Mouse (Mus musculus): Measurements from ENCODE around the gene Ybey.

The Ybey gene

GRCm38 (mm10) chr10:76468203-76469162 is at the start of gene Ybey, which contains the start of gene Mcm3ap:
Gene Ybey, minus strand, starts transcription at chr10:76469114.
Gene Mcm3ap, plus strand, starts transcription at chr10:76468927.
- DNase-seq (ENCODE audit: low spot score in 2 of 2), result peak; percentile 84 to 87

- DNase-seq (ENCODE audit: low spot score in 2 of 2), result peak; percentile 73 to 90
Measured at GRCm38 (mm10) chr10:76512965-76513583, 44.2 kb upstream of the Ybey start.

DNA sequence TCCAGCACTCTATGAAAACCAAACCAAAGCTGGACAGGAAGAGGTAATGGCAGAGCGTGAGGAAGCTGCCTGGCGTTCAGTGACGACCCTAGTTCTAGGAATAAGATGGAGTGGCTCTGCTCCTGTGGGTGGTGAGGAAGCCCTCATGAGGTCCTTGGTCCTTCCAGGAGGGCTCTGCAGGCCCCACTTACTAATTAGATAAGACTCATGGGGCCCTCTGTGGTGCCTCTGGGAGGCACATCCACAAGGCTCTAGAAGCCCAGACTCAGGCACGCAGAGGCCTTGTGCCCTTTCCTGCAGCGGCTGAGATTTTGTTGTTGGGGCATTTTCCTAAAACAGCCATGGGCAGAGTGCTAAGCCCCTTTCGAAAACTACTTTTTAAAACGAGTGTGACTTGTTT is 37.0 kb upstream of the Ybey start:
- DNase-seq (ENCODE audit: low spot score in 2 of 2), result no peak

- DNase-seq (ENCODE audit: low spot score in 2 of 2), result no peak
Measured at GRCm38 (mm10) chr10:76504271-76504943, 35.5 kb upstream of the Ybey start.

GRCm38 (mm10) chr10:76497522-76497921 is 28.6 kb upstream of the Ybey start:
- no peak for DNase-seq (ENCODE audit: low spot score in 2 of 2)

- no peak for DNase-seq (ENCODE audit: low spot score in 2 of 2)
Measured at GRCm38 (mm10) chr10:76496366-76496765, 27.5 kb upstream of the Ybey start.

- DNase-seq (ENCODE audit: low spot score in 2 of 2), result no peak
Measured at GRCm38 (mm10) chr10:76495501-76495900, 26.6 kb upstream of the Ybey start.

DNA sequence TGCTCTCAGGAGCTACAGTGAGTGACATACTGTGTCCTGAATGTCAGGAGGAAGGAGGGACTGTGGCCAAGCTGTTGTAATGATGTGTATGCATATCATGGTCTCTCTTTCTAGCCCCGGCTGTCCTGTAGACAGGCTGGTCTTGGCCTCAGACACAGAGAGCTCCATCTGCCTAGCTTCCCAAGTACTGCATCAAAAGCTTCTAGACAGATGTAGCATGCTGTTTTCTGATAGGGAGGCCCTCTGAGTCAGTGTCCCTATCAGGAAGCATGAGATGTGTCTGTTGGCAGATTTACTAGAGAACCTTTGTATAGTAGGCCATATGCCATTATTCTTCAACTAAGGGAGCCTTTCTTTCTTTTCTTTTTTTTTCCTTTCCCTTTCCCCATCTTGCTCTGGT is 24.6 kb upstream of the Ybey start:
- DNase-seq (ENCODE audit: low spot score in 2 of 2), result no peak

DNA sequence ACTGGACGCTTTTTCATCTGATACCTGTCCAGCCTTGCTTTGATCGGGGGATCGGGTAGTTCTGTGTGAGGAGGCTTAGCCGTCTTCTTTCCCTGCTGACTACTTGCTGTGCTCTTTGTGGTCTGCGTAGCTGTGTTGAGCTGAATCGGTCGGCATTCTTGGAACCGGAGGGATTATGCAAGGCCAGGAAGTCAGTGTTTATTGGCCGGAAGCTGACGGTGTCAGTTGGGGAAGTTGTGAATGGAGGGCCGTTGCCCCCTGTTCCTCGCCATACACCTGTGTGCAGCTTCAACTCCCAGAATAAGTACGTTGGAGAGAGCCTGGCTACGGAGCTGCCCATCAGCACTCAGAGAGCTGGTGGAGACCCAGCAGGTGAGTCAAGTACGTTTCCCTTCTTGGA is 20.3 kb upstream of the Ybey start:
- DNase-seq (ENCODE audit: low spot score in 2 of 2), result no peak

GRCm38 (mm10) chr10:76488265-76488664 is 19.4 kb upstream of the Ybey start:
- no peak for DNase-seq (ENCODE audit: low spot score in 2 of 2)

DNA sequence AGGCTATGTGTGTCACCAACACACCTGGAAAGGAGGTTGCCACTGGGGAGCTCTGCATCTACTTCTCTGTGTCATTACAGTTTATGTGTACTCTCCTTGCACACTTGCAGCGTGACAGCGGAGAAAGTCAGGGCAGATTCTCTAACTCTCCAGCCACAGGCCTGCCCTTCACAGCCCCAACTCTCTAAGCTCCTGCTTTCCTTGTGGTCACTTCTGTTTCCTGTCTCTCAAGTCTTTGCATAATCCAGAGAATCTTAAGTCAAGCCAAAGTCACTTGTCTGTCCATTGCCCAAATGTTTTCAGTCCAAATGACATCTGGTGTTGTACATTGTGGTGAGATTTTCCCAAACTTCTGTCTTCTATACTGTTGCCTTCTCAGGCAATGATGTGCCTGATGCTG is 17.4 kb upstream of the Ybey start:
- no peak for DNase-seq (ENCODE audit: low spot score in 2 of 2)

DNA sequence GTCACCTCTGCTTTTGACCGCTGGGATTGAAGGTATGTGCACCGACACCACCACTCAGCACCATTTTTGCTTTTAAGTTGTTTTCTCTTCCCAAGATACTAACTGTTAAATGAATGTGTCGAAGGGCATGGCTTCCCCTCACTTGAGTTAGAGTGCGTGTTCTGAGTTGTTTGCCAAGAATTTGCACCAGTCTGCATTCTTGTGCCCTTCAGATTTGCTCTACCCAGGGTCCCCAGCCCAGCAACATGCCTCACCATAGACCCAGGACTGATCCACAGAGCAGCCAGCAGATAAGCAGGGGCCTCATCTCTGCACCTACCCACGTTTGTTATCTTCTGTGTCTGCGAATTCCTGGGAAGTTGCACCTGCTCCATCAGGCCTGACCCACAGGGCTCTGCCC is 12.6 kb upstream of the Ybey start:
- no peak for DNase-seq (ENCODE audit: low spot score in 2 of 2)

- DNase-seq (ENCODE audit: low spot score in 2 of 2), result no peak
Measured at GRCm38 (mm10) chr10:76480851-76481250, 11.9 kb upstream of the Ybey start.

GRCm38 (mm10) chr10:76473759-76474158 is 4.8 kb upstream of the Ybey start:
- DNase-seq (ENCODE audit: low spot score in 2 of 2), result no peak

DNA sequence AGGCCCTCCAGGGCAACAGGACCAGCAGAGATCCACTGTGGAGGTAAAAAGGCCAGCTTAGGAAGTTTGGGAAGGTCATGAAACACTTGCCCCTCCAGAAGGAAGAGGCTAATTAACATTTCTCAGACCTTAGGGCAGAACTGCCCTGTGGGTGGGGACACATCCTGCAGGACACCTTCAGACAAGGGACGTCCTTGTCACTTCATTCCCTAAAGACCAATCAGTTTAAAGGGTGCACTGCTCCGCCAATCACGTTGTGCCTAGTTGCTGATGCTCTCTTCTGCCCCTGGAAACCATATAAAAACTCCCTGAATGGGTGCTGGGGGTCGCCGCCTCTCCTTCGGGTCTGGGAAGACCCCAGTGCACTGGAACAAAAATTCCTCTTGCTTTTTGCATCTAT is 6.2 kb downstream of the Ybey start:
- DNase-seq (ENCODE audit: low spot score in 2 of 2), result no peak

- no peak for DNase-seq (ENCODE audit: low spot score in 2 of 2)
Measured at GRCm38 (mm10) chr10:76462312-76462711, 6.6 kb downstream of the Ybey start.

- DNase-seq (ENCODE audit: low spot score in 2 of 2), result no peak
Measured at GRCm38 (mm10) chr10:76461255-76461654, 7.7 kb downstream of the Ybey start.

GRCm38 (mm10) chr10:76455289-76455688 is 13.6 kb downstream of the Ybey start:
- peak in 1 of 2 experiments; percentile 66 for DNase-seq (ENCODE audit: low spot score in 2 of 2)

- DNase-seq (ENCODE audit: low spot score in 2 of 2), result no peak
Measured at GRCm38 (mm10) chr10:76448851-76449250, 20.1 kb downstream of the Ybey start, which contains the start of gene 2610028H24Rik. Gene 2610028H24Rik, plus strand, starts transcription at chr10:76449081.

DNA sequence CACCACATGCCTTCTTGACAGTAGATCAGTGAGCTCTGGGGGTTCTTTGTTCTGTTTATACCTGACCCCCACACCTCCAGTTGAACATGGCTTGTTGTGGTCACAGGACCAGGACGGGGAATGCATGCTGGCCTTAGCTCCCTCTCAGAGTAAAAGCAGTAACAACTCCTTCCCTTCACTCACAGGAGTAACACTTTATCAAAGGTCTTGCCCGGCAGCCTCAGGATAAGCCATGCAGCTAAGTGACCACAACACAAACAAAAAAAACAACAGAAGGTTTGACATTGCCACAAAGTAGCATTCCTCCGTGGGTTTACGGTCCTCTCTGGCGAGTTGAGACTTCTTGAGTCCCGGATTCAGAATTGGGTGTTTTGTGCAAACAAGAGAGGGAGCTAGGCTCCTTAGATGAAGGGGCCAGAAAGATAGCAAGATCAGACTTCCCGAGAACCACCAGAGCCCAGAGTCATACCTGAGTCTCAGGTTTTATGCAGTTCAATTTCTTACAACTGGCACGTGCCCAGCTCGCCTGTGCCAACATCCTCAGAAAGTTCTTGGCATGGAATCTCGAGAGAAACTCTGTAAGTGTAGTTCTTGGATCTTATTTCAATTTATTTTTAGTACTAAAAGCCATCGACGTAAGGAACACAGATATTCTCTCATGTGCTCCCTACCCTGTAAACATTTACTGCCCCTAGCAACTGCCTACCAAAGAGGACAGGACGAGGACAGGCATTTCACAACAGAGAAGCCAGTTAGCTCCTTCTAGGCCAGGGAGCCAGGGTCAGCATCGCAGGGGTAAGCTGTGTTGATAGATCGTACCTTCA is 21.3 kb downstream of the Ybey start:
- DNase-seq (ENCODE audit: low spot score in 2 of 2), result no peak

DNA sequence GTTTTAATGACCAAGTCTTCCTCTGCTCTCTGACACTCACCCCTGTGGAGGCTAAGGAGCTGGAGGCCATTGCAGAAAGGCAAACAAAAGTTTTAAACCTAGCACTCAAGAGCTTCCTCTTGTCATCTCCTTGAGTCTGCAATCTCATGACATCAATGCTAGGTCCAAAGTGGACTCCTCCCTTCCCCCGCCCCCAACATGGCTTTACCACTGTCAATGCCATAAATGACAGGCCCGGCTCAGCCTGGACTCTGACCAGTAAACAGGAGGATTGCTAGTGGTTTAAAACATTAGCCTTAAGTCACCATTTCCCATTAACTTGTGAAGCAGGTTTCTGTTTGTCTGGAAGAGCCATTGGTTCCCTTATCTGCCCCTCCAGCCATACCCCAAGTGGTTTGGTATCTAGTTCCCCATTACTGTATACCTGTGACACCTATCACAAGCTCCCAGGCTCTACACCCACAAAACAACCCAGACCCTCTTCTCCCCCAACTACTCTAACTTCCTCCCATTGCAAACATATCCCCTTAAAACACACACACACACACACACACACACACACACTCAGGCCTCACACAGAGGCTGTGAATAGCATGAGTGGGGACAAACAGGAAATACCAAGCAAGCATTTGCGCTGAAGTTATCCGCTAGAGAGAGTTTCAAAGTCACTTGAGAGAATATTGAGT is 22.8 kb downstream of the Ybey start:
- DNase-seq (ENCODE audit: low spot score in 2 of 2), result no peak
